Mouse (Mus musculus) heart, adult 9 months (tissue): ENCODE measurements around the gene Gm49339.
"Not testable (repeated sequence)": the region's sequence is repeated elsewhere in the genome, so short reads cannot be mapped to it uniquely, and the experiment has no call there.

Experiments used
- DNase-seq, 2 experiments: peaks; one replicate each; pipeline ENCODE4 v3.0.0; 2022; ENCODE audit warnings: low spot score in 2 of 2

Gene Gm49339

DNA sequence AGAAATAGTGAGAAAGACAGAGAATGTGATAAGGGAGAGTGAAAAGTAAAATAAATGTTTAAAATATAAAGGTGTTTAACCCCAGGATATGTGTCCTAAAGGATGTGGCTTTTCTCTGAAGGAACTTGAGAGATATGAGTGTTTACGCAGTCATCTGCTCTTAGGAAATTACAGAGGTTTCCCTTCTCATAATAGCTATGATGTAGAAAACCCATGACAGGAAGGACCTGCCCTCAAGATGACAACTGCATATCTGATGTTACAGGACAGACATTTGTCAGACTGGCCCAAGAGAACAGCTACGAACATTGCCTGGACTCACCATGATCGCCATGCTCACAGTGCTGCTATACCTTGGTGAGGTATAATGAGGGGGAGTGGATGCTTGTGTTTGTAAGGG, at the start of gene Gm49339, which contains the start of gene Lilr4b:
Gene Gm49339, plus strand, starts transcription at position 216 of the 400 bp plus-strand sequence.
Gene Lilr4b, plus strand, starts transcription at position 236 of the 400 bp plus-strand sequence.
- DNase-seq = not testable (repeated sequence)

DNA sequence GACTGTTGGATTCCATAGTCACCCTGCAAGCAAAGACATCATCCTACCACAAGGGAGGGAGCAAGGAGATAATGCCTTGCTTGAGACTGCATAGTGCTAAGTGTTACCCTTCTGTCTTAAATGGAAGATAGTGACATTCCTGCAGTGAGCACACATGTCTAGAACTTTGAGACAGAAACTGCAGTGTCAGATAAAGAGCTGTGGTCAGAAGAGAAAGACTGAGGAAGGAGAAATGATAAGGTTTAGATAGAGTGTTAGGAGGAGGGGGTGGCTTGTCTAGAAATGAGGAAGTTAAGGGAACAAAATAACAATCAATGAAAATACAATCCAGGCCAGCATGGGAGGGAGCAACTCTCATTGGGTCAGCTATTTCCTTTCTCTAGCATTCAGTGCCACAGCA, 47.5 kb upstream of the Gm49339 start:
- DNase-seq = no peak

DNA sequence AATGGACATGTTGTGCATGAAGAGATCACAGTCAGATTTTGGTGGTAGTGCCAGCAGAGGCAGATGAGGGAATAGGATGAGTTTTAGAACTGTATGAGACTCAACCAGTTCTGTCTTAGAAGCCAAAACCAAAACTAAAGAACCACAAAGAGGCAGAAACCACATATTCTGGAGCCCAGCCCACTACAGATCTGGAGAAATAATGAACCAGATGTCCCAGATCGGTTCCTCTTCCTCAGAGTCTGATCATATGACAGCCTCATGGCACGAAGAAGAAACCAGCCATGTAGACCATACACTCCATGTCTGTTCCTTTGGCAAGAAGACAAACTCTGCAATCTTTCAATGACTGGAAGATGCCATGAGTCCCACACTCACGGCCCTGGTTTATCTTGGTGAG, 44.7 kb upstream of the Gm49339 start:
- no peak for DNase-seq

DNA sequence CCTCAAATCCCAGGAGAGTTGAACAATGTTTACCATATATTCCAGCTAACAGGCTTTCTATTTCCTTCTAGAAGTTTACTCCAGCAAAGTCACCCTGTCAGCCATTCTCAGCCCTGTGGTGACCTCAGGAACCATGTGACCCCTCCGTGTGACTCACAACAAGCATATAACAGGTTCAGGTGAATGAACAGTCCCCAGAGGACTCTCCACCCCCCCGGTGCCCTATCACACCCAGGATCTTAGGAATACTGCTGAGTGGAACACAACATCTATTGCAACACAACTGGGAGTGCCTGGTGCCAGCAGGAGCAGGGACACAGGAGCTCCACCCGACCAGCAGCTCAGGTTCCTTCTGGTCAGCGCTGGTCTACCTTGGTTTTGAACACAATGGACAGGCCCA, 28.8 kb upstream of the Gm49339 start:
- no peak for DNase-seq

DNA sequence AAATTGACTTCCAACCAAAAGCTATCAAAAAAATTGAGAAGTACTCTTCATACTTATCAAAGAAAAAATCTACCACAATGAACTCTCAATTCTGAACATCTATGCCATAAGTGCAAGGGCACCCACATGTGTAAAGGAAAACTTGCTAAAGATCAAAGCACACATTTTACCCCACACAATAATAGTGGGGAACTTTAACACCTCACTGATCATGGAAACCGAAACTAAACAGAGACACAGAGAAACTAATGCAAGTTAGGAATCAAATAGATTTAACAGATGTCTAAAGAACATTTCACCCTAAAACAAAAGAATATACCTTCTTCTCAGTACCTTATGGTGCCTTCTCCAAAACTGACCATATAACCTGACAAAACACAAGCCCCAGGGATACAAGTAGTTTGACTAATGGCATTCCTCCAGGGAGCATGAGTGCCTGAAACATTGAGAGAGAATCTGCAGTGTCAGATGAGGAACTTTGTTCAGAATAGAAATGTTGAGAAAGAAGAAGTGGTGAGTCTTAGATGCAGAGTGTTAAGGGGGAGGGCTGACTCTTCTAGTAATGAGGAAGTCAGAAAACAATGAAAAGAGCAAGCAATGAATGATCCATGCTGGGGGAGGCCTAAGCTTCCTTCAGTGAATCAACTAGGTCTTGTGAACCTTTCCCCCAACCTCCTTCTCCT, 26.7 kb upstream of the Gm49339 start:
- peak; percentile 11 to 50 for DNase-seq

DNA sequence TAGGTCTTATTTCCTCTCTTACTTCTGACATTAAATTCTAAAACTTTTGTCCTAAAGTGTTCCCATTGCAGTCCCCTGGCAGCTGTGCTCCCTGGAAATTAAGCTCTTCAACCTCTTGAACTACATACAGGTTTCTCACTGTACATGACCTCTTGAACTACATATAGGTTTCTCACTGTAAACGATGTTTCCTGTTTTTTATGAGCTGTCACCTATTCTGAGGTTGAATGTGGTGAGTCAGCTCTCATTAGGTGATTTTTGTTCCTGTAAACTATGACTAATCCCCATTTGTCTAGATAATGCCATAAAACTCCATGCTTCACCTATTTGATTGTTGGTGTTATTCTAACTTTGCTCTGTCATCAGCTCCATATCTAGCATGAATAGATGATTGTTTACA, 26.0 kb upstream of the Gm49339 start:
- no peak for DNase-seq

DNA sequence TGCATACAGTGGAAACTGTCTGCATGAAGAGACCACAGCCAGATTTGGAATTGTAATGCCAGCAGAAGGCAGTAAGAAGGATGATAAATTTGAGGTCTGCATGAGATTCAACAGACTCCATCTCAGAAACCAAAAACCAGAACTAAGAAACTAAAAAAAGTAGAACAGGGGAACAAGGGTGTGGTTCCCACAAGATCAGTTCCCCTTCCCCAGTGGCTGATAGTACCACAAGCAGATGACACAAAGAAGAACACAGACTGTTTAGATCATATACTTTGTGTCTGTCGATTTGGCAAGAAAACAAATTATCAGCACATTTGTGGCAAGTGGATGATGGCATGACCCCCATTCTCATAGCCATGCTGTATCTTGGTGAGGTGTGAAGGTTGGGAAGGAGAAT, 24.6 kb upstream of the Gm49339 start:
- peak in 1 of 2 experiments; percentile 30 for DNase-seq

DNA sequence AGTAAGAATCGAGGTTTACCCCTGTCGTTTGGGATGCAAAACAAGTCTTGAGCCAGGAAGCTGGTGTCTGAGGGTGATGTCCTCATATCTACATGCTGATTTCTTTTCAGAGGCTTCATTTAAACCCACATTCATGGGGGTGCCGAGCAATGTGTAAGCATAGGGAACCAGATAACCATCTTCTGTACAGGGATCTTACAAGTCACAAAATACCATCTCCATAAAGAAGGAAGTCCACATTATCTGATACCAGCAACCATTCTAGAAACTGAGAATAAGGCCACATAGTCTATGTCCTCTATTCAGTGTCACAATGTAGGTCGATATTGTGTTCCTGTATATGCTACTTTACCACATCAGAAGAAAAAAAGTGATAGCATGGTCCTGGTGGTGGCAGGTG, 24.0 kb upstream of the Gm49339 start:
- DNase-seq = no peak

DNA sequence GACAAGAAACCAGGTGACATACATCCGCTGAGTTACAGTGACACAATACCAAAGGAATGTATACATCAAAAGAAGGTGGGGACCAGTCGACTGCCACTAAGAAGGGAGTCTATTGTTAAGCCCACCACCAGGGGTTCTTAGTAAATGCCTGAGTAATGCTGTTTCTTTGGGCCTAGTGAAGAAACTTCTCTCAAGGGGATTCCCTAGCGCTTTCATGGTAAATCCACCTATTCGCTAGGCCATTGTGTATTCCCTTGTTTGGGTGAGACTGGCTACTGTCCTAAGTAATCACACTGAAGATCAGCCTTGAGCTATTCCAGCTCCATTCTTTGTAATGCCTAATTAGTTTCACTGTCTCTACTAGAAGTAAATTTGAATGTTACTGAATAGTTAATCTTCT, 16.6 kb upstream of the Gm49339 start:
- not testable (repeated sequence) for DNase-seq

DNA sequence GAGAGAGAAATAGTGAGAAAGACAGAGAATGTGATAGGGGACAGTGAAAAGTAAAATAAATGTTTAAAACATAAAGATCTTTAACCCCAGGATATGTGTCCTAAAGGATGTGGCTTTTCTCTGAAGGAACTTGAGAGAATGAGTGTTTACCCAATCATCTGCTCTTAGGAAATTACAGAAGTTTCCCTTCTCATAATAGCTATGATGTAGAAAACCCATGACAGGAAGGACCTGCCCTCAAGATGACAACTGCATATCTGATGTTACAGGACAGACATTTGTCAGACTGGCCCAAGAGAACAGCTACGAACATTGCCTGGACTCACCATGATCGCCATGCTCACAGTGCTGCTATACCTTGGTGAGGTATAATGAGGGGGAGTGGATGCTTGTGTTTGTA, 10.3 kb downstream of the Gm49339 start, which contains the start of gene Lilrb4a:
Gene Lilrb4a, plus strand, starts transcription at position 266 of the 400 bp plus-strand sequence.
- peak in 1 of 2 experiments; percentile 21 for DNase-seq

DNA sequence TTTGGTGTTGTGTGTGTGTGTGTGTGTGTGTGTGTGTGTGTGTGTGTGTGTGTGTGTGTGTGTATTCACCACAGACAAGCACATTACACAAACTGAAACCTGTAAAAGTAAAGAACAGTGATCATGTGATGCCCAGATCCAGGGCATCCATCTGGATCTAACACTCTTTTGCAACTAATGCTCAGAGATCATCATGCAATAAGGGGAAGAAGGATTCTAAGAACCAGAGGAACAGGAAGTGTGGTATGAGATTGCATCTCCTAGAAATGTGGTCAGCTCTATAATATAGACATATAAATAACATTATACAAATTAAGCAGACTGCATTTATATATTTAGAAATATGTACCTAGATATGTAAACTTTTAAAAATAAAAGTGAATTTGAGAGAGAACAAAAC, 39.6 kb downstream of the Gm49339 start:
- no peak for DNase-seq

DNA sequence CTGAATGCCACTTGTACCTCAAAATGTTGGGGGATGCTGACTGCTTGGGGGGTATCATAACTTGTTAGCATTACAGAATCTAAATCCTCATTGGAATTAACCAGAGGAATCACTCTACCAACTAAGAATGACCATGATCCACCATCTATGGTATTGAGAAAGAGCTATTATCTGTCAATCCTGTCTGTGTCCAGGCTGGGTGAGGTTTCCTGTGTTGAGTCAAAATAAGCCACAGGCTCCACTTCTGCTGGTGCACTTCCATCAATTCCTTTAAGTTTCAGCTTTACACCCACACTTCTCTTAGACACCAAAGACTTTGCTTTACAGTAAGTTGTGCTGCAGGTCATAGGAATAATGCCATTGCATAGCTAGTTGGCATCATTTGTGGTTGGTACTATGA, 41.0 kb downstream of the Gm49339 start:
- no peak for DNase-seq

DNA sequence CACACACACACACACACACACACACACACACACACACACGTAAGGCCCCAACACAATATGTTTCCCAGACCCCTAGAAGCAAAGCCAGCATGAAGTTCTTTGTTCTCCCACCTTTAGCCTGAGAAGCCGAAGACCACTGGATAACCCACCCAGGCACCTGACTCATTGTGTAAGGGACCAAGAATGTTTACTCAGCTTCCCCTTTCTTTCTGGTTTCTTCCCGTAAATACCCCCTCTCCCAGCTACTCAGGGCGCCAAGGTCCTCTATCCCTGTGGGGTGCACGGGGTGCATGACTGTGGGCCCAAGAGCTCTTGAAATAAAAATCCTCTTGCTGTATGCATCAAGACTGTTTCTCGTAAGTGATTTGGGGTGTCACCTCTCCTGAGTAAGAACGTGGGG, 45.7 kb downstream of the Gm49339 start:
- no peak for DNase-seq

DNA sequence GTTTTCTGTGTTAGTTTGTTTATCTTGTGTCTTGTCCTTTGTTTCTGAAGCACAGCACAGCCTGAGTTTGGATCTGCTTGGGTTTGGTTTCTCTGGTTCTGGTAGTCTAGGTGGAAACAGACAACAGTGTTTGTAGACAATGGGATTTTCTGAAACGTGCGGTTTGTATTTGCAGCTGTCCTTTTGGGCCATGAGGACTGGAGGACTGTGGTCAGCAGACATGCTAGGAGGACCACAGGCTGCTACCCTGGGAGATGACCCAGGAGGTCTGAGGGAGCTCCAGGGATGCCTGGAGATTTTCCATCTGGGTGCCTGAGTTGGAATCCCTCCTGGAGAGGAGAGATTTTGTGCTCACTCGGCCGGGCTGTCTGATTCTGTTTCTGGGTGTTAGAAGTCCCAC, 46.2 kb downstream of the Gm49339 start:
- DNase-seq = no peak

DNA sequence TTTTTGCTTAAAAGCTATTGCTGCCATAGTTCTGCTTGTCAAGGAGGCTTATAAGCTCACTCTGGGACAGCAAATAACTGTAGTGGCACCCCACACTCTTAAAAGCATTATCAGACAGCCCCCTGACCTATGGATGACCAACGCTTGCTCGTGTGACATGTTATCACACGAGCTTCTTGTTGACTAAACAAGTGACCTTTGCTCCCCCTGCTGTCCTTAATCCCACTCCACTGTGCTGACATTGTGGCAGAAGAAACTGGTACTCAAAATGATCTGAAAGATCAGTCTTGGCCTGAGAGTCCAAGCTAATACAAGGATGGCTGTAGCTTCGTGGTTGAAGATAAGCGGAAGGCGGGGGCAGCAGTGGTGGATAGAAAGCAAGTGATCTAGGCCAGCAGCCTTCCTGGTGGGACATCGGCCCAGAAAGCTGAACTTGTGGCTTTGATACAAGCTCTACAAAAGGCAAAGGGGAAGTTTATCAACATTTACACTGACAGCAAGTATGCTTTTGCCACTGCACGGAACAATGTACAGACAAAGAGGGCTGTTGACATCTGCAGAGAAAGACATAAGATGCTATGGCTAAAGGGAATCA, 48.5 kb downstream of the Gm49339 start:
- DNase-seq = no peak

DNA sequence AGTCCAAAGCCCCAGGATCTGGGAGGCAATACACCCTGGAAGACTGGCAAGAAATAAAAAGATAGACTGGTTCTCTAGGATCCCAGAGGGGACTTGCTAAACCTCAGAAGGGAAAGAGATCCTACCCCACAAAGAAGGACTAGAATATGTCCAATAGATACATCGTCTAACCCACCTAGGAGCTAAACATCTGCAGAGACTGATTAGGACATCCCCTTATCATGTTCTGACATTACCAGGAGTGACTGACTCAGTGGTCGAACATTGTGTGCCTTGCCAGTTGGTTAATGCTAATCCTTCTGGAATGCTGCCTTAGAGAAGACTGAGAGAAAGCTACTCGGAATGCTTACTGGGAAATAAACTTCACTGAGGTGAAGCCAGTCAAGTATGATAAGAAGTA, 49.1 kb downstream of the Gm49339 start:
- DNase-seq = no peak

DNA sequence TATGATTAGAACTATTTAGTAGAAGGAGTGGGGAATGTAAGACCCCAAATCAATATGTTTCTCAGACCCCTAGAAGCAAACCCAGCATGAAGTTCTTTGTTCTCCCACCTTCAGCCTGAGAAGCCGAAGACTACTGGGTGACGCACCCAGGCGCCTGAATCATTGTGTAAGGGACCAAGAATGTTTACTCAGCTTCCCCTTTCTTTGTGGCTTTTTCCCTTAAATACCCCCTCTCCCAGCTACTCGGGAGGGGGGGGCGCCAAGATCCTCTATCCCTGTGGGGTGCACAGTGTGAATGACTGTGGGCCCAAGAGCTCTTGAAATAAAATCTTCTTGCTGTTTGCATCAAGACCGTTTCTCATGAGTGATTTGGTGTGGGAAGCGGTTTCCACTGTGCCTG, 50.4 kb downstream of the Gm49339 start:
- DNase-seq = no peak
